Mouse (Mus musculus) ES-Bruce4 (cell line): Measurements from ENCODE around the gene Ano4.

Experiments used
- CTCF ChIP-seq: IDR thresholded peaks from one replicate; pipeline ENCODE4 v1.8.1; 2011; ENCODE audit warnings: low read depth, low read length
- EP300 ChIP-seq: IDR thresholded peaks from 2 replicates; pipeline ENCODE4 v1.6.1; 2011; ENCODE audit warnings: low read depth, low read length; ENCODE audit not compliant: insufficient read depth

- no peak for TF ChIP-seq CTCF
- TF ChIP-seq EP300, result no peak
Measured at GRCm38 (mm10) chr10:89155502-89155901, 189.1 kb downstream of the Ano4 start.
